Mouse (Mus musculus) kidney, postnatal 14 days (tissue): ENCODE measurements at regions not wholly inside any gene's neighbourhood (a gene's known extent, or its start where the extent isn't known, plus 50 kb on each side); places are given as distances from the start of the nearest gene placed in this dataset.

Source experiments
- DNase-seq: peaks from one replicate; pipeline ENCODE4 v3.0.0; 2022; ENCODE audit warnings: mixed read lengths

GRCm38 (mm10) chr5:148454200-148454599 is 54.5 kb upstream of the Slc7a1 start:
- no peak for DNase-seq

GRCm38 (mm10) chr5:148453776-148454175 is 54.1 kb upstream of the Slc7a1 start:
- no peak for DNase-seq

GRCm38 (mm10) chr5:148452909-148453632 is 53.4 kb upstream of the Slc7a1 start:
- no peak for DNase-seq

- peak; percentile 43 for DNase-seq
These were observed 52.1 kb upstream of the Slc7a1 start for GRCm38 (mm10) chr5:148451811-148452210.

GRCm38 (mm10) chr5:148450924-148451323 is 51.2 kb upstream of the Slc7a1 start:
- peak; percentile 70 for DNase-seq
